Mouse (Mus musculus) heart, adult 2 months (tissue): ENCODE results near the gene Gadl1.

Source experiments
- CTCF ChIP-seq: fragments of 200-600 bp; IDR thresholded peaks from 2 replicates; pipeline ENCODE4 v1.8.1; 2022; ENCODE audit warnings: antibody characterized with exemption, mild to moderate bottlenecking, moderate library complexity
- EP300 ChIP-seq: fragments of 200-500 bp; IDR thresholded peaks from 2 replicates; pipeline ENCODE4 v1.6.1; 2011; ENCODE audit warnings: low read depth, low read length, control low read depth; ENCODE audit not compliant: insufficient read depth
- POLR2A ChIP-seq: fragments of 200-500 bp; IDR thresholded peaks from 2 replicates; pipeline ENCODE4 v1.6.1; 2011; ENCODE audit warnings: mild to moderate bottlenecking, low read depth, low read length, control low read depth; ENCODE audit not compliant: insufficient read depth

- TF ChIP-seq CTCF (peak; percentile 60), EP300 (no peak), POLR2A (no peak)
These were observed 179.7 kb downstream of the Gadl1 start for GRCm38 (mm10) chr9:116088912-116089311.
